Mouse (Mus musculus): ENCODE measurements at regions not wholly inside any gene's neighbourhood (a gene's known extent, or its start where the extent isn't known, plus 50 kb on each side); places are given as distances from the start of the nearest gene placed in this dataset.

- no peak for DNase-seq (ENCODE audit: low spot score)
These were observed 517.2 kb upstream of the Pkn2 start for GRCm38 (mm10) chr3:143398966-143399365.

- DNase-seq (ENCODE audit: low spot score): no peak
These were observed 502.6 kb upstream of the Pkn2 start for GRCm38 (mm10) chr3:143384357-143384756.

GRCm38 (mm10) chr3:143379193-143379592 lies 497.4 kb upstream of the Pkn2 start:
- peak; percentile 53 for DNase-seq (ENCODE audit: low spot score)

GRCm38 (mm10) chr3:143377446-143377845 lies 495.6 kb upstream of the Pkn2 start:
- DNase-seq (ENCODE audit: low spot score): no peak

GRCm38 (mm10) chr3:143375527-143376061 lies 493.8 kb upstream of the Pkn2 start:
- no peak for DNase-seq (ENCODE audit: low spot score)

- no peak for DNase-seq (ENCODE audit: low spot score)
These were observed 491.7 kb upstream of the Pkn2 start for GRCm38 (mm10) chr3:143373501-143373900.

GRCm38 (mm10) chr3:143369002-143369401 lies 487.2 kb upstream of the Pkn2 start:
- DNase-seq (ENCODE audit: low spot score): no peak

GRCm38 (mm10) chr3:143340032-143340431 lies 458.2 kb upstream of the Pkn2 start:
- DNase-seq (ENCODE audit: low spot score): no peak

- DNase-seq (ENCODE audit: low spot score): no peak
These were observed 451.5 kb upstream of the Pkn2 start for GRCm38 (mm10) chr3:143333339-143333738.

GRCm38 (mm10) chr3:143328521-143328920 lies 446.7 kb upstream of the Pkn2 start:
- no peak for DNase-seq (ENCODE audit: low spot score)

GRCm38 (mm10) chr3:143327652-143328051 lies 445.8 kb upstream of the Pkn2 start:
- no peak for DNase-seq (ENCODE audit: low spot score)

- DNase-seq (ENCODE audit: low spot score): no peak
These were observed 434.7 kb upstream of the Pkn2 start for GRCm38 (mm10) chr3:143316457-143316856.

- no peak for DNase-seq (ENCODE audit: low spot score)
These were observed 410.0 kb upstream of the Pkn2 start for GRCm38 (mm10) chr3:143291793-143292192.

GRCm38 (mm10) chr3:143264132-143264531 lies 382.3 kb upstream of the Pkn2 start:
- no peak for DNase-seq (ENCODE audit: low spot score)

- DNase-seq (ENCODE audit: low spot score): no peak
These were observed 370.8 kb upstream of the Pkn2 start for GRCm38 (mm10) chr3:143252643-143253042.

- DNase-seq (ENCODE audit: low spot score): no peak
These were observed 370.2 kb upstream of the Pkn2 start for GRCm38 (mm10) chr3:143252008-143252407.

GRCm38 (mm10) chr3:143242691-143243090 lies 360.9 kb upstream of the Pkn2 start:
- DNase-seq (ENCODE audit: low spot score): no peak

GRCm38 (mm10) chr3:143240545-143241383 lies 359.0 kb upstream of the Pkn2 start:
- no peak for DNase-seq (ENCODE audit: low spot score)

- DNase-seq (ENCODE audit: low spot score): no peak
These were observed 356.7 kb upstream of the Pkn2 start for GRCm38 (mm10) chr3:143238546-143238945.

GRCm38 (mm10) chr3:143223999-143224729 lies 342.4 kb upstream of the Pkn2 start:
- no peak for DNase-seq (ENCODE audit: low spot score)

- no peak for DNase-seq (ENCODE audit: low spot score)
These were observed 311.6 kb upstream of the Pkn2 start for GRCm38 (mm10) chr3:143193263-143193970.

GRCm38 (mm10) chr3:143188931-143189330 lies 307.1 kb upstream of the Pkn2 start:
- no peak for DNase-seq (ENCODE audit: low spot score)

Measured in lung, postnatal 25 days (tissue).